Mouse (Mus musculus) left cerebral cortex, postnatal 25 days (tissue): ENCODE data around the gene Umps. TPM values are rescaled to one million over a fixed set of nuclear protein-coding genes. Genes with fewer than 3 reads are reported as not detected.

Experiments
- DNase-seq, 2 experiments: peaks; one replicate each; pipeline ENCODE4 v3.0.0; 2022; ENCODE audit warnings: low spot score in 2 of 2, mixed read lengths in 1 of 2
- intact Hi-C: fragments of 180-260 bp; cut with DNase I; formaldehyde crosslinking; loops from one replicate; pipeline ENCODE4 v1.15.1; 2025
- total RNA-seq, 2 experiments: library from RNA; stranded (reverse); gene quantifications; 2 replicates each; pipeline ENCODE4 v1.2.3; 2021

Gene Umps
- total RNA-seq: 10 to 100 TPM; 15.2 to 16.1 TPM

GRCm38 (mm10) chr16:33966538-33967282, at the start of gene Umps:
Gene Umps, minus strand, starts transcription at chr16:33967038.
- intact Hi-C loops: no loop called here
- peak; percentile 81 to 84 for DNase-seq

- DNase-seq: no peak
- intact Hi-C loops: no loop called here
Observed at GRCm38 (mm10) chr16:34011991-34012845, 45.4 kb upstream of the Umps start.

GRCm38 (mm10) chr16:34009567-34009966, 42.7 kb upstream of the Umps start:
- no peak for DNase-seq
- intact Hi-C loops: no loop called here

DNA sequence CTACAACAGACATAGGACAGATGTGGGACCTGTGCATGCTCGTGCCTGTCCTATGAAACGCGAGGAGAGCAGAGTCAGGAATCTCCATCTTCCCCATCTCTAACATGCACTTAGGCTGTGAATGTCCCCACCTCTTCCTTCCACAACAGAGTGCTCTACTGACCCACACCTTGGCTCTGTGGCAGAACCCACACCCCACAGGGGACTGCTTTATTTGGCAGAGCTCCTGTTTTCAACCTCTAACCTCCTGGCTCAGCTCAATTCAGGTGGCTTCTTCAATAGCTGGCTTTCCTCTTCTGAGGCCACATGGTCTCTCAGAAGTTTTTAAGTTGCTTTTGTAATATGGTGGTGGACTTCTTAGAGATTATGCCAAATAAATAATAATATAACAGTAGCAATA, 39.1 kb upstream of the Umps start:
- intact Hi-C loops: no loop called here

DNA sequence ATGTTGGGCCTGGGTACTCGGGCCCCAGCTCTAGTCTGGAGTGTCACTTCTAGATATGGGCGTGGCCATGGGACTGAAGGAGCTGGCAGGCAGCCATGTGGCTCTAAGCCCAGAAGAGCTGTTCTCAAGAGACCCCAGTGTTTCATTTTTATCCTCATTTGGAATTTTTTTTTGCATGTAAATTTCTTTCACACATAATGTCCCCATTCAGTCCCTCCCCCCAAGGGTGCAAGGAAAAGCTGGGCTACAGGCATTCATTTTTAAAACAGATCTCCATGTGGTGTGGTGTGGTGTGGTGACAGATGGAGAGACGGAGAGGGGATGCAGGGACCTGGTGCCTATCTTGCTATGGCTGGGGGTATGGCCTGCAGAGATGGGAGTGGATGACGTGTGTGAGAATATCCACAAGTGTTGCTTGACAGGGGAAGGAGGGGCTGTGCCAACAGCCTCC, 37.3 kb upstream of the Umps start:
- intact Hi-C loops: loop anchor here (5.0 kb wide), 2 partner anchors 38 to 88 kb away; no protein-coding TSS in a partner anchor
- DNase-seq: peak; percentile 52 to 54

More for the DNA sequence above, 39.1 kb upstream of the Umps start:
- DNase-seq: no peak

DNA sequence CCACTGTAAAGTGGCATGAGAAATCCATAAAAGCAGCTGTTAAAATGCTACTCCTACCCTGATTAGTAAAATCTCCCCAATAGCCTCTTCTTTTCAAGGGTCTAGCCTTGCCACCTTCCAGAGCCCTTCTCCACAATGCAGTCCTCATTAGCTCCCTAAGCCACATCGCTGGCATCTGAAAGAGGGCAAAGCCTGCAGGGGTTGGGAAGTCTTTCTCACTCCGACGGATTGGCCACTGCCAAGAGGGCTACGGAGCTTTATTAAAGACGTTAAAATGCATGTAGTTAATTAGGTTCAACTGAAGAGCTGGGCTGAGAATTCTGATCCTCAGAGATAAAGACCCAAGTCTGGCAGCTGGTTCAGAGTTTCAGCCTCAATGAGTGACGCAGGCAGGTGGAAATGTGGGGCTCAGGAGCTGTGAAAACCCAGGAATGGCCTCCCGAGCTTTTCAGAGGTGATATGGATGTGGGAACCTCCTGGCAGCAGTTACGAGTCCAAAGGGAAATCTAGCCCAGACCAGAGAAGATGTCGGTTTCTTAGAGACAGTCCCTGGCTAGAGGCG, 36.8 kb upstream of the Umps start:
- no peak for DNase-seq
- intact Hi-C loops: loop anchor here (5.0 kb wide), 2 partner anchors 39 to 89 kb away; no protein-coding TSS in a partner anchor

DNA sequence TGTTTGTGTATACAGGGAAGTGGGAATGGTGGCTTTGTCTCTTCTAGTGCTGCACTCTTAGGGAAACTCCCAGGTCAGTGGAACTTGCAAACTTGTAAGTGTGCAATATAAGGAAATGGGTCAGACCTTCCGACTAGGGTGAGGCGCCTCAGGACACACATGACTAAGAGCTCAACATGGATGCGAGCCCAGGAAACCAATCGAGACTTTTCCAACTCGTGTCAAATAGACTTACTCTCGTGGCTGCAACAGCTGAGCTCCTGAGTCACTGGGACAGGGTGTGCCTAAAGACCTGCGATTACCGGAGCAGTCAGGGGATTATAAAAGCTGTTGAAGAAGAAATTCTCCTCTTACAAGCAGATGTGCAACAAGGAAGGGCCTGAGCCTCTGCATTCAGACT, 33.9 kb upstream of the Umps start:
- intact Hi-C loops: loop anchor here (5.0 kb wide), 2 partner anchors 42 to 92 kb away; no protein-coding TSS in a partner anchor
- no peak for DNase-seq

GRCm38 (mm10) chr16:33999388-33999787, 32.5 kb upstream of the Umps start:
- intact Hi-C loops: loop anchor here (1.0 kb wide), 1 partner anchor 115 kb away; no protein-coding TSS in a partner anchor
- DNase-seq: peak; percentile 41 to 73

- intact Hi-C loops: no loop called here
- no peak for DNase-seq
Observed at GRCm38 (mm10) chr16:33998011-33998410, 31.2 kb upstream of the Umps start.

GRCm38 (mm10) chr16:33996030-33996429, 29.2 kb upstream of the Umps start:
- peak in 1 of 2 experiments; percentile 52 for DNase-seq
- intact Hi-C loops: no loop called here

- intact Hi-C loops: no loop called here
- no peak for DNase-seq
Observed at GRCm38 (mm10) chr16:33995496-33995895, 28.7 kb upstream of the Umps start.

DNA sequence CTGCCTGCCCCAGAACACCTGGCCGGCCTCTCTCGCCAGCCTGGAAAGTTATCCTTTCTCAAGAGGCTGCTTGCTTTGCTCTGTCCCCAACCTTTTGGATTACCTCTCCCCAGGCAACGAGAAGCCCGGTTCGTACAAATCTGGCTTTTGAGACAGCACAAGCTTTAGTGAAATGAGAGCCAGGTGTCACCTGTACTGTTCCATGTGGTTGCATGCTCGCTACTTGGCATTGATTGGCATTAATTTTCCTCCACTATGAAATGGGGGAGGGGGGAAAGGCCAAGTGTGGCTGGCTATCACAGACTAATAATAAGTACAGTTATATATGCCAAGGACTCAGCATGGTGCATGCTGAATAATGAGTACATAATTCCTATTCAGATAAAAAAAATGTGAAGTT, 27.5 kb upstream of the Umps start:
- DNase-seq: no peak
- intact Hi-C loops: no loop called here

GRCm38 (mm10) chr16:33990712-33991111, 23.9 kb upstream of the Umps start:
- intact Hi-C loops: no loop called here
- no peak for DNase-seq

DNA sequence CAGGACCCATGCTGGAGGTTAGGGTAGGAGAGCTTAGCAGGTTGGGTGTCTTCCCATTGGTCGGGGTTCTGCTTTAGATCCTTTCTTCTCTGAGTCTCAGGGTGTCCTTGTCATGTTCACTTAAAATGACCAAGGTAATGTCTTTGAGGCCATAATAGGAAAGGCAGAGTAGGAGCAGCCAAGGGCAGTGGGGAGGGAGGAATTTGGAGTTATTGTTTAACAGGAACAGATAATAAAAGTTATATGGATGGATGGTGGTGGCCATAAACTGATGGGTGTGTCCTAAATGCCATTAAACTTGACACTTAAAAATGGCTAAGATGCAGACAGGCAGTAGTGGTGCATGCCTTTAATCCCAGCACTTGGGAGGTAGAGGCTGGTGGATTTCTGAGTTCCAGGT, 22.3 kb upstream of the Umps start:
- intact Hi-C loops: loop anchor here (2.0 kb wide), 1 partner anchor 168 kb away; no protein-coding TSS in a partner anchor

GRCm38 (mm10) chr16:33988358-33989012, 21.6 kb upstream of the Umps start:
- intact Hi-C loops: loop anchor here (2.0 kb wide), 1 partner anchor 168 kb away; no protein-coding TSS in a partner anchor
- peak; percentile 46 to 57 for DNase-seq

More for the DNA sequence above, 22.3 kb upstream of the Umps start:
- no peak for DNase-seq

- intact Hi-C loops: no loop called here
- DNase-seq: no peak
Observed at GRCm38 (mm10) chr16:33986993-33987392, 20.2 kb upstream of the Umps start.

DNA sequence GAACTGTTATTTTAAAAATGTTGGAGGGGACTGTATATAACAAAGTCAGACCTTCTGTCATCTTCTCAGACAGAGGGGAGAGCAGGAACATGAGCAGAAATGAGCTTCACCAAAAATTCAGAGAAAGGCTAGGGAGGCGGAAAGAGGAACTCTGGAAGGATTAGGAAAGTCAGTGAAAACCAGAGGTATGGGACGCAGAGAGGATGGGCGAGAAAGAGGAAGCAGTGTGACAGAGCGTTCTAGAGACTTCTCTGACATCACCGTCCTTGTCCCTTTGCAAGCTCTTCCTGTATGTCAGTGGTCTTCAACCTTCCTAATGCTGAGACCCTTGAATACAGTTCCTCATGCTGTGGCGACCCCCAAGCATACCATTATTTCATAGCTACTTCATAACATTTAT, 18.5 kb upstream of the Umps start:
- intact Hi-C loops: no loop called here
- no peak for DNase-seq

DNA sequence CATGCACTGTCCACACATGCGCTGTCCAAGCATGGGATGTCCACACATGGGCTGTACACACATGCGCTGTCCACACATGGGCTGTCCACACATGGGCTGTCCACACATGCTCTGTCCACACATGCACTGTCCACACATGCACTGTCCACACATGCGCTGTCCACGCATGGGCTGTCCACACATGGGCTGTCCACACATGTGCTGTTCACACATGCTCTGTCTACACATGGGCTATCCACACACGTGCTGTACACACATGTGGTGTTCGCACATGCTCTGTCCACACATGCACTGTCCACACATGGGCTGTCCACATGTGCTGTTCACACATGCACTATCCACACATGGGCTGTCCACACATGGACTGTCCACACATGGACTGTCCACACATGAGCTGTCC, 16.9 kb upstream of the Umps start:
- intact Hi-C loops: no loop called here
- no peak for DNase-seq

DNA sequence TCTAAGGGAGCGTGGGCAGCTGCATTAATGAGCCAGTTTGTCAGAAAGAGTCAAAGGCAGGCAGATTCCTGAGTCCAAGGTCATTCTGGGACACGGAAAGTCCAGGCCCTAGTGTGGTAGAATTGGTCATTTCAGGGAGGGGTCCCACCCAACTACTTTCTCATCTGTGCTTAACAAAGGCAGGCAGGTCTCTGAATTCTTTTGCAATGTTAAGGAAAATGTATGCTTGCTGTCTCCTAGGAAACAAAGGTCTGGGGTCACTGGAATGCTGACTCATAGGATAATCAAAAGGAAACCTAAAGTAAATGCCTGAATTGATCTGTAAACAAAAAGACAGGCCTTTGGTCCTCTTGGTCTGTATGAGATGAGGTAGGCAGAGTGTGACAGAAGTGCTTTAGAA, 13.0 kb upstream of the Umps start:
- intact Hi-C loops: no loop called here
- DNase-seq: no peak

- DNase-seq: peak in 1 of 2 experiments; percentile 13
- intact Hi-C loops: no loop called here
Observed at GRCm38 (mm10) chr16:33967283-33967640, 424 bp upstream of the Umps start.
